In genomic region chr19:56720882-56721281, GRCm38 (mm10) we compare ENCODE assay signal across 10 mouse cellular contexts. TPM values are rescaled to one million over a fixed set of nuclear protein-coding genes. Genes with fewer than 3 reads are reported as not detected.
A peak's percentile ranks its signal among the peaks of the same experiment; 100 is the strongest.
DNase-seq lines count a peak whose midpoint lies in the region; ATAC-seq lines count a peak whose summit lies in the region.
"Had no signal": no experiment of that assay in that cellular context is flagged by ENCODE, and none has a peak within 500 bp of the region (broad histone marks: within the 10 kb centered on the region; RNA-seq: fewer than 3 reads in every experiment).

No protein-coding gene starts in this region.

- intact Hi-C loops in heart, postnatal 36 days (cut with DNase I): loop anchor here (5.0 kb wide), 4 partner anchors 44 to 299 kb away; no protein-coding TSS in a partner anchor

- peak overlapping the region; percentile 88 for H3K4me2 ChIP-seq in heart, embryonic 16.5 days (ENCODE audit: low read depth, low read length)
- peak overlapping the region; percentile 83 for H3K4me2 ChIP-seq in hindbrain, embryonic 15.5 days
- peak overlapping the region; percentile 92 for H3K4me2 ChIP-seq in midbrain, embryonic 14.5 days (ENCODE audit: low read length)

- no peak for ATAC-seq in heart, embryonic 16.5 days (replicated peaks; ENCODE audit: extremely low read depth, insufficient read depth, low FRiP score)
- ATAC-seq in hindbrain, embryonic 15.5 days (ENCODE audit: low FRiP score, low read depth): no peak
- no peak for ATAC-seq in midbrain, embryonic 14.5 days (ENCODE audit: low FRiP score, low TSS enrichment)

- H3K9ac ChIP-seq in heart, embryonic 16.5 days (ENCODE audit: low read length): peak overlapping the region; percentile 90; the same call in 1 of the 2 replicates
- no peak overlapping the region for H3K9ac ChIP-seq in hindbrain, embryonic 15.5 days
- peak overlapping the region; percentile 54; the same call in 1 of the 2 replicates for H3K9ac ChIP-seq in midbrain, embryonic 14.5 days (replicated peaks; ENCODE audit: low read length)

- H3K4me3 ChIP-seq in heart, embryonic 16.5 days (ENCODE audit: low read length): peak overlapping the region; percentile 77
- peak overlapping the region; percentile 65 for H3K4me3 ChIP-seq in embryonic facial prominence, embryonic 10.5 days
- H3K4me3 ChIP-seq in hindbrain, embryonic 15.5 days: peak overlapping the region; percentile 59
- H3K4me3 ChIP-seq in midbrain, embryonic 14.5 days (replicated peaks; ENCODE audit: low read depth, low read length): peak overlapping the region; percentile 51; the same call in 1 of the 2 replicates

- DNase-seq in heart, postnatal 36 days: no peak
- no peak for DNase-seq in embryonic facial prominence, embryonic 10.5 days (ENCODE audit: low spot score)
- DNase-seq in midbrain, embryonic 14.5 days: no peak
- no peak for DNase-seq in spleen, adult 18-20 months
- DNase-seq in spleen, postnatal 10 days (ENCODE audit: low spot score in 2 of 2): no peak
- DNase-seq in natural killer cell, adult 2 months (ENCODE audit: low spot score in 2 of 2): no peak
- DNase-seq: adrenal gland, adult 2 months; kidney, postnatal 14 days had no signal

- peaks cover 5% of the 10 kb centered on the region; the same call in 1 of the 2 replicates for H3K27me3 ChIP-seq in heart, embryonic 16.5 days (ENCODE audit: control insufficient read depth, insufficient read depth, low read length)
- H3K27me3 ChIP-seq in embryonic facial prominence, embryonic 10.5 days (replicated peaks; ENCODE audit: low read depth, poor library complexity, severe bottlenecking): peaks cover 92% of the 10 kb centered on the region
- H3K27me3 ChIP-seq in hindbrain, embryonic 15.5 days: peaks cover 48% of the 10 kb centered on the region
- H3K27me3 ChIP-seq in midbrain, embryonic 14.5 days (ENCODE audit: control insufficient read depth, insufficient read depth, low read length): peaks cover 63% of the 10 kb centered on the region

- H3K4me1 ChIP-seq in heart, embryonic 16.5 days (ENCODE audit: control insufficient read depth, insufficient read depth, low read length): peaks cover 16% of the 10 kb centered on the region
- H3K4me1 ChIP-seq in embryonic facial prominence, embryonic 10.5 days: peaks cover 36% of the 10 kb centered on the region
- peaks cover 32% of the 10 kb centered on the region for H3K4me1 ChIP-seq in hindbrain, embryonic 15.5 days (replicated peaks)
- H3K4me1 ChIP-seq in midbrain, embryonic 14.5 days (ENCODE audit: control insufficient read depth, insufficient read depth, low read length): peaks cover 24% of the 10 kb centered on the region

- 37% methylated on average over 13 of the region's 13 CpGs for WGBS in heart, embryonic 16.5 days
- 25% methylated on average over 13 of the region's 13 CpGs for WGBS in embryonic facial prominence, embryonic 10.5 days
- 33% methylated on average over 13 of the region's 13 CpGs for WGBS in hindbrain, embryonic 15.5 days
- 33% methylated on average over 13 of the region's 13 CpGs for WGBS in midbrain, embryonic 14.5 days

- no peak overlapping the region for H3K27ac ChIP-seq in heart, embryonic 16.5 days (ENCODE audit: low read length)
- no peak overlapping the region for H3K27ac ChIP-seq in embryonic facial prominence, embryonic 10.5 days (replicated peaks)
- no peak overlapping the region for H3K27ac ChIP-seq in hindbrain, embryonic 15.5 days (replicated peaks)
- H3K27ac ChIP-seq in midbrain, embryonic 14.5 days (replicated peaks; ENCODE audit: low read depth, low read length): no peak overlapping the region

- no peaks in the 10 kb centered on the region for H3K9me3 ChIP-seq in heart, embryonic 16.5 days (replicated peaks; ENCODE audit: control insufficient read depth, low read length)
- no peaks in the 10 kb centered on the region for H3K9me3 ChIP-seq in embryonic facial prominence, embryonic 10.5 days
- H3K9me3 ChIP-seq in hindbrain, embryonic 15.5 days: no peaks in the 10 kb centered on the region
- H3K9me3 ChIP-seq in midbrain, embryonic 14.5 days (ENCODE audit: control insufficient read depth, low read length): no peaks in the 10 kb centered on the region

- H3K36me3 ChIP-seq in heart, embryonic 16.5 days (ENCODE audit: control insufficient read depth, insufficient read depth): no peaks in the 10 kb centered on the region
- no peaks in the 10 kb centered on the region for H3K36me3 ChIP-seq in embryonic facial prominence, embryonic 10.5 days (replicated peaks)
- no peaks in the 10 kb centered on the region for H3K36me3 ChIP-seq in hindbrain, embryonic 15.5 days
- H3K36me3 ChIP-seq in midbrain, embryonic 14.5 days (ENCODE audit: control insufficient read depth, insufficient read depth, low read length): no peaks in the 10 kb centered on the region

RNA-seq across cellular contexts. Expression of gene Adrb1, which starts 1.1 kb away (rescaled TPM):
- polyA plus RNA-seq in heart, embryonic 16.5 days (2015; fragmentation: Nextera tagmentation; extraction: Ambion mirVana): 2.7 and 4.2 TPM in 2 replicates
- 10 to 100 TPM; 22.5 to 27.4 TPM for total RNA-seq in heart, postnatal 36 days (2021)
- polyA plus RNA-seq in embryonic facial prominence, embryonic 10.5 days (2016; fragmentation: Nextera tagmentation; extraction: Ambion mirVana): 0.24 and 0.26 TPM in 2 replicates
- polyA plus RNA-seq in hindbrain, embryonic 15.5 days (2015; fragmentation: Nextera tagmentation; extraction: Ambion mirVana): 0.93 and 1.1 TPM in 2 replicates
- polyA plus RNA-seq in midbrain, embryonic 14.5 days (2014; fragmentation: Nextera tagmentation; extraction: Ambion mirVana): 0.91 and 1.2 TPM in 2 replicates
